Mouse (Mus musculus): ENCODE data around the gene Tmem131. TPM values are rescaled to one million over a fixed set of nuclear protein-coding genes. Genes with fewer than 3 reads are reported as not detected.

The Tmem131 gene
- polyA plus RNA-seq, 1 experiment from 2014 or later, result 12.1 TPM

DNA sequence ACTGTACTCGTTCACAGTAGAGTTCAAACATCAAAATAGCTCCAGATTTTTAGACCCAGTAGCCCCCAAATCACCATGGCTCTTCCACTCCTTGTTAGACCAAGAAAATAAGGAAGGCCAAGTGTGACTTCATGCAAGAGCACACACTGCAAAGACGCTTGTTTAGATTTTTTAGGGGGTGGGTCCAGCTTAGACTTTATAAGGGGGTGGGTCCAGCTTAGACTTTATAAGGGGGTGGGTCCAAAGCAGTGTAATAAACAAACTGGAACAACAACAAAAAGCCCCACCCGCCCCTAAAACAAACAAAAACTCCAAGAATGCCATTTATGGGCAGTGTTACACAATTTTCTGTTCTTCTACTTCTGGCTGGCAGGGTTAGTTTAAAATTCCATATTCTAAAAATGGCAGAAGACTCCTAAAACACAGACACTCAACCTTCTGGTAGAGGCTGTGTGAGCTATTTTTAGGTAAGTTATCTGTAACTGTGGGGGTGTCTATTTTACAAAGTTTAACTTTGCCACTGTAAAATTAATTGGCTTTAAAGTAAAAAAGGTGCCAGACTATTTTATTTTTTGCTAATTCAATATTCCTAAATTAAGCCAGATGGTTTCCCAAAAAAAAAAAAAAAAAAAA is 143.0 kb downstream of the Tmem131 start:
- Histone ChIP-seq H3K4me3 (no peak overlapping the region), H3K27me3 (ENCODE audit: insufficient read depth, poor library complexity, severe bottlenecking) (no peaks in the 10 kb centered on the region), H3K9me3 (no peaks in the 10 kb centered on the region), H3K27ac (no peak overlapping the region), H3K36me3 (peaks cover 85% of the 10 kb centered on the region), H3K4me1 (no peaks in the 10 kb centered on the region; the same call in 1 of the 2 replicates)
- no peak for DNase-seq (ENCODE audit: low spot score)
- WGBS, result 69% methylated on average over 3 of the region's 3 CpGs

DNA sequence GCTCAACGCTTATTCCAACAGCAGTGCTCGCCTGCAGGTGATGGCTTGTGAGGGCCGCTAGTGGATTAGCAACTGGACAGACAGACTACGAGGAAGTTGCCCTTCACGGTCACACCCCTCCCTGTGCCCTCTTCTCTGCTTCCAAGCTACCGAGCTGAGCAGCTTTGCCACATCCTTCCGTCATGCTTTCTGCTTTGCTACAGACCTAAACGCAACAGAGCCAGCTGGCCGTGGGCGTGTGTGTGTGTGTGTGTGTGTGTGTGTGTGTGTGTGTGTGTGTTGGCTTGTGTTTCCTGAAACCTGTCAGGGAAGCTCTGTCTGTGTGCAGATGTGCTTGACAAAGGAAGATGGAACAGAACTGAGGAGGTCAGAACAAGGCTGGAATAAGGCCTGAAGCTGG is 146.0 kb downstream of the Tmem131 start:
- Histone ChIP-seq H3K36me3 (peaks cover 90% of the 10 kb centered on the region), H3K9me3 (no peaks in the 10 kb centered on the region), H3K27ac (no peak overlapping the region), H3K4me3 (no peak overlapping the region), H3K4me1 (no peaks in the 10 kb centered on the region; the same call in 1 of the 2 replicates), H3K27me3 (ENCODE audit: insufficient read depth, poor library complexity, severe bottlenecking) (no peaks in the 10 kb centered on the region)
- DNase-seq (ENCODE audit: low spot score), result no peak
- 86% methylated on average over 10 of the region's 10 CpGs for WGBS

- DNase-seq (ENCODE audit: low spot score), result no peak
- no peaks in the 10 kb centered on the region for H3K9me3 ChIP-seq
- no peaks in the 10 kb centered on the region for H3K27me3 ChIP-seq (ENCODE audit: insufficient read depth, poor library complexity, severe bottlenecking)
- H3K4me3 ChIP-seq, result no peak overlapping the region
- no peak overlapping the region for H3K27ac ChIP-seq
- 88% methylated on average over 7 of the region's 7 CpGs for WGBS
- H3K36me3 ChIP-seq, result peaks cover 89% of the 10 kb centered on the region
- H3K4me1 ChIP-seq, result no peaks in the 10 kb centered on the region; the same call in 1 of the 2 replicates
These were observed 146.8 kb downstream of the Tmem131 start for GRCm38 (mm10) chr1:36796711-36797110.

DNA sequence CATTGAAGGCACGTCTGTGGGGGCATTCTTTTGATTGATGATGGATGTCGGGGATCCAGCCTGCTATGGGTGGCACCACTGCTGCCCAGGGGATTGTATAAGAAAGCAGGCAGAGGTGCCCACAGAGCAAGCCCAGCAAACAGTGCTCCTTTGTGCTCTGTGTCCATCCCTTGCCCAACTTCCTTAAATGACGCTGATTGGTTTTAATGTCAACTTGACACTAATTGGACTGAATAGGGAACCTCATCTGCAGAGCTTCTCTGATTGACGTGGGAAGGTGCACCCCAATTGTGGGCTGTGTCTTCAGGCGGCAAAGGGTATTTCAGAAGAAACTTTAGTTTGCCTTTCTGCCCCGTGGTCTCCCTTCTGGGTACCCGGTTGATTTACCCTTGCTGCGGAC is 154.1 kb downstream of the Tmem131 start:
- 83% methylated on average over 8 of the region's 8 CpGs for WGBS
- Histone ChIP-seq H3K27me3 (ENCODE audit: insufficient read depth, poor library complexity, severe bottlenecking) (no peaks in the 10 kb centered on the region), H3K36me3 (peaks cover 38% of the 10 kb centered on the region), H3K9me3 (no peaks in the 10 kb centered on the region), H3K27ac (no peak overlapping the region), H3K4me3 (no peak overlapping the region), H3K4me1 (peaks cover 10% of the 10 kb centered on the region; the same call in 1 of the 2 replicates)
- DNase-seq (ENCODE audit: low spot score), result no peak

- Histone ChIP-seq H3K27ac (no peak overlapping the region), H3K27me3 (ENCODE audit: insufficient read depth, poor library complexity, severe bottlenecking) (peaks cover 11% of the 10 kb centered on the region; the same call in 1 of the 2 replicates), H3K4me3 (no peak overlapping the region), H3K4me1 (peaks cover 22% of the 10 kb centered on the region), H3K9me3 (no peaks in the 10 kb centered on the region), H3K36me3 (peaks cover 9% of the 10 kb centered on the region)
- 85% methylated on average over 7 of the region's 7 CpGs for WGBS
- no peak for DNase-seq (ENCODE audit: low spot score)
These were observed 157.1 kb downstream of the Tmem131 start for GRCm38 (mm10) chr1:36786377-36786776.

- 3% methylated on average over 16 of the region's 16 CpGs for WGBS
- no peak for DNase-seq (ENCODE audit: low spot score)
- Histone ChIP-seq H3K4me3 (peak overlapping the region; percentile 64), H3K36me3 (no peaks in the 10 kb centered on the region), H3K27me3 (ENCODE audit: insufficient read depth, poor library complexity, severe bottlenecking) (peaks cover 11% of the 10 kb centered on the region; the same call in 1 of the 2 replicates), H3K27ac (peak overlapping the region; percentile 47; the same call in 1 of the 2 replicates), H3K4me1 (peaks cover 28% of the 10 kb centered on the region), H3K9me3 (no peaks in the 10 kb centered on the region)
These were observed 158.2 kb downstream of the Tmem131 start for GRCm38 (mm10) chr1:36785238-36785641.

DNA sequence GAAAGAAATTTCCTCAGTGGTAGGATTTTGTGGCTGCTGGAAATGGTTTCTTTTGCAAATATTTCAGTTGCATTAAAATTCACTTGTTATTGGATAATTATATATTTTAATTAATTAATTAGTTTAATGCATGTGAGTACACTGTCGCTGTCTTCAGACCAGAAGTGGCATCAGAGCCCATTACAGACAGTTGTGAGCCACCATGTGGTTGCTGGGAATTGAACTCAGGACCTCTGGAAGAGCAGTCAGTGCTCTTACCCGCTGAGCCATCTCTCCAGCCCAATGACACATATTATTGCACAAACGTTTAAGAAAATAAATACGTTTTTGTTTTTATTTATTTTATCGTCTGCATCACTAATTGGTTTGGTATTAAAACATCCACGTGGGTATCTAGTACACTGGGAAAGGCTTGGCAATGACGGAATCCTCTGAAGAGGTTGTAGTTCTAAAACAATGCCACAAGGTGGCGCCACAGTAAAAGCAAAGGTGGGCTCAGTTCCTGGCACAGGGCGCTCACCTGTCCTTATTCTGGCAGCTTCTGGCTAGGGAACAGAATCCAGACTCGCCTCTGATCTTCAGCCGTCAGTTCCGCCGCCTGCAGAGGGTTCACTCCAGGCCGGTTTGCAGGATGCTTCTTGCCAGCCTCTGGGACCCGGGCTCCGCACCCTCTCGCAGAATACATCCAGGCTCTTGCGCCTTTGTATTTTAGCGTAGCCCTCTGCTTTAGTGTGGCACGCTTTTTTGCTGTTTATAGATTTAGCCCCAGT is 158.9 kb downstream of the Tmem131 start:
- peak; percentile 86 for DNase-seq (ENCODE audit: low spot score)
- Histone ChIP-seq H3K9me3 (no peaks in the 10 kb centered on the region), H3K27me3 (ENCODE audit: insufficient read depth, poor library complexity, severe bottlenecking) (peaks cover 11% of the 10 kb centered on the region; the same call in 1 of the 2 replicates), H3K4me1 (peaks cover 28% of the 10 kb centered on the region), H3K27ac (peak overlapping the region; percentile 47; the same call in 1 of the 2 replicates), H3K4me3 (peak overlapping the region; percentile 64), H3K36me3 (no peaks in the 10 kb centered on the region)
- WGBS, result 4% methylated on average over 20 of the region's 20 CpGs

DNA sequence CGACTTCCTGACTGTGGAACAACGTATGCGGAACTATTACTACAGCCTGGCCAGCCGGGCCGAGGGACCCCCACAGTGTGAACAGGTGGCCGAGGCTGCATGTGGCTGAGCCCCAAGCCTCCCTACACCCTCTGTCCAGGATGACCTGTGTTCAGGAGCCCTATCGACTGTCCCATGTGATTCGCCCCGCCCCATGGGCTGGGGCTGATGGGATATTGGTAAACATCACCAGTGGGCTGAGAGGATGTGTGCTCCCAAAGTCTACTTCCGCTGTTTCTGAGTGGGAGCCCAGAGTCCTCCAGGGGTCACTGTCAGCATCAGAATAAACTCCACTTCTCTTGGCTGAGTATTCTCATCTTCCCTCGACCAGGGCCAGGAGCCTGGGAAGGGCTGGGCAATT is 161.0 kb downstream of the Tmem131 start:
- Histone ChIP-seq H3K27me3 (ENCODE audit: insufficient read depth, poor library complexity, severe bottlenecking) (peaks cover 11% of the 10 kb centered on the region; the same call in 1 of the 2 replicates), H3K36me3 (no peaks in the 10 kb centered on the region), H3K9me3 (no peaks in the 10 kb centered on the region), H3K27ac (no peak overlapping the region), H3K4me3 (no peak overlapping the region), H3K4me1 (peaks cover 28% of the 10 kb centered on the region)
- 73% methylated on average over 11 of the region's 11 CpGs for WGBS
- DNase-seq (ENCODE audit: low spot score), result no peak

- peaks cover 28% of the 10 kb centered on the region for H3K4me1 ChIP-seq
- no peak overlapping the region for H3K27ac ChIP-seq
- WGBS, result 83% methylated on average over 13 of the region's 13 CpGs
- peaks cover 11% of the 10 kb centered on the region; the same call in 1 of the 2 replicates for H3K27me3 ChIP-seq (ENCODE audit: insufficient read depth, poor library complexity, severe bottlenecking)
- no peak for DNase-seq (ENCODE audit: low spot score)
- no peaks in the 10 kb centered on the region for H3K9me3 ChIP-seq
- H3K4me3 ChIP-seq, result no peak overlapping the region
- H3K36me3 ChIP-seq, result no peaks in the 10 kb centered on the region
These were observed 162.7 kb downstream of the Tmem131 start for GRCm38 (mm10) chr1:36780793-36781192.

DNA sequence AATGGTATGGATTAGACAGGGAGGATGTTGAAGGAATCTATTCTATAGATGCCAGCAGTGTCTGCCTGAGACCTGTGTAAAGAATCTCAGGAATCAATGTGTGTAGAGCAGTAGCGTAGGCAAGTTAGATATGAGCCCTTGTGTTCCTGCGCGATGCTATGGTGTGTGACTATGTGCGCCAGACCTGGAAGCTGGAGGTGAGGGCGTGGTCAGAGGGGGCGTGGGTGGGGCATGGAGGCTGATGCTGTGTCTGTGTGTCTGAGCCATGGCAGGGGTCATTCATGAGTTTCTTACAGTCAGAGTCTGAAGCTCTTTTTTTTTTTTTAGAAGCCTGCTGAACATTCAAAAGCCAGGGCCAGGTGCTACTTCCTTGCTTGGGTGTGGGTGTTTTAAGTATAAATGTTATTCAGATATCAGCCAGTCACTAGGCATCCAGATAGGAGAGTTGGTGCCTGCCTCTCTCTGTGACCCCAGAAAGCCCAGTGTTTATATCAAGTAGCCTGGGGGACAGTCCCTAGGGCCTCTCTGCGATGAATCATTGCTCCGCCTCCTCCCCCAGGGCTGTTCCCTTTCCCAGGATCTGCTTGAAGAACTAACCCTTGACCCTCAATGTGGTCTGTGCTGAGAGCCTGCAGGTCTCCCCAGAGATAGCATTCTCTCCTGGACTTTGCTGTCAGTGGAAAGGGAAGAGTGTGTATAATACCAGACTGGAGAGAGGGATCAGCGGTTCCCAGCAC is 171.1 kb downstream of the Tmem131 start:
- peaks cover 8% of the 10 kb centered on the region for H3K4me1 ChIP-seq
- H3K9me3 ChIP-seq, result no peaks in the 10 kb centered on the region
- no peak overlapping the region for H3K27ac ChIP-seq
- 81% methylated on average over 9 of the region's 9 CpGs for WGBS
- DNase-seq (ENCODE audit: low spot score), result no peak
- no peak overlapping the region for H3K4me3 ChIP-seq
- peaks cover 23% of the 10 kb centered on the region for H3K27me3 ChIP-seq (ENCODE audit: insufficient read depth, poor library complexity, severe bottlenecking)
- H3K36me3 ChIP-seq, result no peaks in the 10 kb centered on the region

- H3K27ac ChIP-seq, result peak overlapping the region; percentile 62
- H3K36me3 ChIP-seq, result no peaks in the 10 kb centered on the region
- peaks cover 19% of the 10 kb centered on the region for H3K4me1 ChIP-seq
- H3K9me3 ChIP-seq, result no peaks in the 10 kb centered on the region
- peak overlapping the region; percentile 52 for H3K4me3 ChIP-seq
- DNase-seq (ENCODE audit: low spot score), result no peak
- H3K27me3 ChIP-seq (ENCODE audit: insufficient read depth, poor library complexity, severe bottlenecking), result peaks cover 23% of the 10 kb centered on the region
- WGBS, result 8% methylated on average over 27 of the region's 27 CpGs
These were observed 172.5 kb downstream of the Tmem131 start for GRCm38 (mm10) chr1:36770998-36771397.

- no peak overlapping the region for H3K4me3 ChIP-seq
- H3K27ac ChIP-seq, result no peak overlapping the region
- H3K36me3 ChIP-seq, result no peaks in the 10 kb centered on the region
- 92% methylated on average over 1 of the region's 1 CpGs for WGBS
- peaks cover 19% of the 10 kb centered on the region for H3K4me1 ChIP-seq
- peaks cover 23% of the 10 kb centered on the region for H3K27me3 ChIP-seq (ENCODE audit: insufficient read depth, poor library complexity, severe bottlenecking)
- DNase-seq (ENCODE audit: low spot score), result no peak
- no peaks in the 10 kb centered on the region for H3K9me3 ChIP-seq
These were observed 173.5 kb downstream of the Tmem131 start for GRCm38 (mm10) chr1:36769951-36770350.

DNA sequence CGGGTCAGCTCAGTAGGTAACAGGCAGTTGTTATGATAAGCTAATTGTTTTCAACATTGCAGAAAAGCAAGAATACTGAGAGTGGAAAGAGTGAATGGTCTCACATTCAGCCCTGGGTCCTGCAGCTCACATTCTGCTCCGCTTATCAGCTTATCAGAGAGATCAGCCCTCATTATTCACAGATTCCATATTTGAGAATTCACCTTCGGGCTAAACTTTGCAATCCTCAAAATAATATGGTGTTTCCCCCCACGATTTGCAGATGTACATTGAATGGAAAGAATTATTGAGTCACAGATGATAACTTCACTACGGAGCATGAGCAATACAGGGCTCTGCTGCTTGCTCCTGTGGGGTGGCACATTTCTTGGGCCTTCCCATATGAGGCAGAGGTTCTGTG is 174.7 kb downstream of the Tmem131 start:
- no peaks in the 10 kb centered on the region for H3K9me3 ChIP-seq
- H3K27ac ChIP-seq, result no peak overlapping the region
- H3K4me1 ChIP-seq, result peaks cover 19% of the 10 kb centered on the region
- H3K27me3 ChIP-seq (ENCODE audit: insufficient read depth, poor library complexity, severe bottlenecking), result peaks cover 23% of the 10 kb centered on the region
- no peak overlapping the region for H3K4me3 ChIP-seq
- 67% methylated on average over 5 of the region's 5 CpGs for WGBS
- no peak for DNase-seq (ENCODE audit: low spot score)
- H3K36me3 ChIP-seq, result no peaks in the 10 kb centered on the region

All from heart, embryonic 10.5 days (tissue).